Mouse (Mus musculus) liver, adult 2 months (tissue): Measurements from ENCODE around the gene Saysd1. TPM values are rescaled to one million over a fixed set of nuclear protein-coding genes. Genes with fewer than 3 reads are reported as not detected.

Source experiments
- polyA plus RNA-seq: library from polyadenylated mRNA; depleted of rRNA; stranded (reverse); fragments of >200 nt; gene quantifications from 2 replicates; pipeline ENCODE4 v1.2.3, GENCODE M21; 2012; rRNA removed
- total RNA-seq: library from RNA; depleted of rRNA; stranded (reverse); fragments of >200 nt; gene quantifications from 2 replicates; pipeline ENCODE4 v1.2.3, GENCODE M21; 2014; rRNA removed

Saysd1 gene
- total and polyA plus RNA-seq, 2 experiments = 4.1 to 10.0 TPM

Other genes with a start within 250 kb of the Saysd1 start
- gene Gng2, start 160.9 kb downstream of the Saysd1 start, total RNA-seq = 1.1 and 1.8 TPM in 2 replicates
- 0.57 and 0.95 TPM in 2 replicates for gene Gng2, start 160.9 kb downstream of the Saysd1 start, polyA plus RNA-seq
- 17.5 and 25.6 TPM in 2 replicates for gene Kcnk5, start 43.3 kb upstream of the Saysd1 start, total RNA-seq
- gene Kcnk5, start 43.3 kb upstream of the Saysd1 start, polyA plus RNA-seq = 10.3 and 13.8 TPM in 2 replicates
- gene Kcnk16, start 130.7 kb upstream of the Saysd1 start, total RNA-seq = not detected in 2 replicates
- not detected in 2 replicates for gene Kcnk16, start 130.7 kb upstream of the Saysd1 start, polyA plus RNA-seq
- 10.0 and 10.7 TPM in 2 replicates for gene Nudt13, start 156.2 kb upstream of the Saysd1 start, total RNA-seq
- 10.0 and 13.7 TPM in 2 replicates for gene Nudt13, start 156.2 kb upstream of the Saysd1 start, polyA plus RNA-seq
- gene Ecd, start 209.6 kb upstream of the Saysd1 start, total RNA-seq = 16.7 and 17.5 TPM in 2 replicates
- gene Ecd, start 209.6 kb upstream of the Saysd1 start, polyA plus RNA-seq = 13.6 and 14.9 TPM in 2 replicates
- gene Fam149b, start 209.6 kb upstream of the Saysd1 start, total RNA-seq = 20.8 and 24.8 TPM in 2 replicates
- gene Fam149b, start 209.6 kb upstream of the Saysd1 start, polyA plus RNA-seq = 14.6 and 17.5 TPM in 2 replicates